Mouse (Mus musculus) olfactory bulb, adult 2 months (tissue): ENCODE data around the gene B4galt5.

Experiments used
- CTCF ChIP-seq: fragments of 200-500 bp; IDR thresholded peaks from 2 replicates; pipeline ENCODE4 v1.5.1; 2012; ENCODE audit warnings: low read depth, mild to moderate bottlenecking, low read length, moderate library complexity; ENCODE audit not compliant: insufficient read depth
- POLR2A ChIP-seq: fragments of 200-500 bp; IDR thresholded peaks from 2 replicates; pipeline ENCODE4 v1.6.1; 2012; ENCODE audit warnings: mild to moderate bottlenecking, low read depth, low read length, moderate library complexity; ENCODE audit not compliant: insufficient read depth

GRCm38 (mm10) chr2:167336384-167337213, 12.4 kb downstream of the B4galt5 start:
- TF ChIP-seq POLR2A (no peak), CTCF (no peak)
